Mouse (Mus musculus): Measurements from ENCODE around the gene Evl. TPM values are rescaled to one million over a fixed set of nuclear protein-coding genes. Genes with fewer than 3 reads are reported as not detected.

The Evl gene
- polyA plus RNA-seq, 1 experiment from 2014 or later, result 72.6 TPM

- H3K4me2 ChIP-seq, result no peak overlapping the region
- H3K4me1 ChIP-seq (replicated peaks), result peaks cover 27% of the 10 kb centered on the region
- WGBS, result 97% methylated on average over 7 of the region's 7 CpGs
- no peak overlapping the region for H3K9ac ChIP-seq (replicated peaks)
- no peak overlapping the region for H3K4me3 ChIP-seq (replicated peaks)
- no peaks in the 10 kb centered on the region for H3K27me3 ChIP-seq
- ATAC-seq (ENCODE audit: insufficient number of reproducible peaks, insufficient read depth, low FRiP score, low TSS enrichment, low read depth), result no peak
- H3K36me3 ChIP-seq, result peaks cover 8% of the 10 kb centered on the region
- no peak overlapping the region for H3K27ac ChIP-seq
- H3K9me3 ChIP-seq, result no peaks in the 10 kb centered on the region
These were observed 65.4 kb downstream of the Evl start for GRCm38 (mm10) chr12:108619853-108620416.

GRCm38 (mm10) chr12:108622406-108622805 lies 67.9 kb downstream of the Evl start:
- peaks cover 8% of the 10 kb centered on the region for H3K36me3 ChIP-seq
- H3K4me1 ChIP-seq (replicated peaks), result peaks cover 31% of the 10 kb centered on the region
- H3K27me3 ChIP-seq, result no peaks in the 10 kb centered on the region
- H3K27ac ChIP-seq, result no peak overlapping the region
- 73% methylated on average over 5 of the region's 5 CpGs for WGBS
- H3K4me2 ChIP-seq, result no peak overlapping the region
- no peak overlapping the region for H3K4me3 ChIP-seq (replicated peaks)
- no peak for ATAC-seq (ENCODE audit: insufficient number of reproducible peaks, insufficient read depth, low FRiP score, low TSS enrichment, low read depth)
- H3K9me3 ChIP-seq, result no peaks in the 10 kb centered on the region
- H3K9ac ChIP-seq (replicated peaks), result no peak overlapping the region

- H3K9me3 ChIP-seq, result no peaks in the 10 kb centered on the region
- H3K9ac ChIP-seq (replicated peaks), result no peak overlapping the region
- no peak overlapping the region for H3K27ac ChIP-seq
- no peak for ATAC-seq (ENCODE audit: insufficient number of reproducible peaks, insufficient read depth, low FRiP score, low TSS enrichment, low read depth)
- peaks cover 12% of the 10 kb centered on the region for H3K4me1 ChIP-seq (replicated peaks)
- H3K36me3 ChIP-seq, result peaks cover 18% of the 10 kb centered on the region; the same call in 1 of the 2 replicates
- H3K27me3 ChIP-seq, result no peaks in the 10 kb centered on the region
- 85% methylated on average over 1 of the region's 1 CpGs for WGBS
- H3K4me2 ChIP-seq, result no peak overlapping the region
- no peak overlapping the region for H3K4me3 ChIP-seq (replicated peaks)
These were observed 75.0 kb downstream of the Evl start for GRCm38 (mm10) chr12:108629556-108629955.

GRCm38 (mm10) chr12:108630741-108631688 lies 76.5 kb downstream of the Evl start:
- H3K27me3 ChIP-seq, result no peaks in the 10 kb centered on the region
- no peak overlapping the region for H3K9ac ChIP-seq (replicated peaks)
- no peak overlapping the region for H3K4me2 ChIP-seq
- H3K4me3 ChIP-seq (replicated peaks), result no peak overlapping the region
- H3K27ac ChIP-seq, result no peak overlapping the region
- ATAC-seq (ENCODE audit: insufficient number of reproducible peaks, insufficient read depth, low FRiP score, low TSS enrichment, low read depth), result no peak
- peaks cover 22% of the 10 kb centered on the region; the same call in 1 of the 2 replicates for H3K36me3 ChIP-seq
- 89% methylated on average over 6 of the region's 6 CpGs for WGBS
- no peaks in the 10 kb centered on the region for H3K9me3 ChIP-seq
- peaks cover 4% of the 10 kb centered on the region for H3K4me1 ChIP-seq (replicated peaks)

- Histone ChIP-seq H3K4me2 (no peak overlapping the region), H3K36me3 (peaks cover 22% of the 10 kb centered on the region; the same call in 1 of the 2 replicates), H3K4me1 (replicated peaks) (peaks cover 4% of the 10 kb centered on the region), H3K9me3 (no peaks in the 10 kb centered on the region), H3K9ac (replicated peaks) (no peak overlapping the region), H3K4me3 (replicated peaks) (no peak overlapping the region), H3K27ac (no peak overlapping the region), H3K27me3 (no peaks in the 10 kb centered on the region)
- ATAC-seq (ENCODE audit: insufficient number of reproducible peaks, insufficient read depth, low FRiP score, low TSS enrichment, low read depth), result no peak
These were observed 78.0 kb downstream of the Evl start for GRCm38 (mm10) chr12:108632501-108632900.

- H3K4me2 ChIP-seq, result no peak overlapping the region
- no peaks in the 10 kb centered on the region for H3K9me3 ChIP-seq
- WGBS, result 94% methylated on average over 1 of the region's 1 CpGs
- no peak for ATAC-seq (ENCODE audit: insufficient number of reproducible peaks, insufficient read depth, low FRiP score, low TSS enrichment, low read depth)
- H3K27me3 ChIP-seq, result no peaks in the 10 kb centered on the region
- no peak overlapping the region for H3K27ac ChIP-seq
- H3K4me3 ChIP-seq (replicated peaks), result no peak overlapping the region
- peaks cover 4% of the 10 kb centered on the region for H3K4me1 ChIP-seq (replicated peaks)
- H3K36me3 ChIP-seq, result peaks cover 20% of the 10 kb centered on the region; the same call in 1 of the 2 replicates
- H3K9ac ChIP-seq (replicated peaks), result no peak overlapping the region
These were observed 79.5 kb downstream of the Evl start for GRCm38 (mm10) chr12:108634031-108634430.

- 93% methylated on average over 4 of the region's 4 CpGs for WGBS
- Histone ChIP-seq H3K27ac (no peak overlapping the region), H3K4me3 (replicated peaks) (no peak overlapping the region), H3K36me3 (peaks cover 17% of the 10 kb centered on the region; the same call in 1 of the 2 replicates), H3K4me2 (no peak overlapping the region), H3K9me3 (no peaks in the 10 kb centered on the region), H3K9ac (replicated peaks) (no peak overlapping the region), H3K4me1 (replicated peaks) (peaks cover 4% of the 10 kb centered on the region), H3K27me3 (no peaks in the 10 kb centered on the region)
- ATAC-seq (ENCODE audit: insufficient number of reproducible peaks, insufficient read depth, low FRiP score, low TSS enrichment, low read depth), result no peak
These were observed 81.0 kb downstream of the Evl start for GRCm38 (mm10) chr12:108635501-108635900.

- no peak overlapping the region for H3K27ac ChIP-seq
- H3K9me3 ChIP-seq, result no peaks in the 10 kb centered on the region
- H3K4me1 ChIP-seq (replicated peaks), result no peaks in the 10 kb centered on the region
- H3K36me3 ChIP-seq, result peaks cover 17% of the 10 kb centered on the region; the same call in 1 of the 2 replicates
- H3K4me2 ChIP-seq, result no peak overlapping the region
- ATAC-seq (ENCODE audit: insufficient number of reproducible peaks, insufficient read depth, low FRiP score, low TSS enrichment, low read depth), result no peak
- WGBS, result 90% methylated on average over 5 of the region's 5 CpGs
- H3K9ac ChIP-seq (replicated peaks), result no peak overlapping the region
- no peaks in the 10 kb centered on the region for H3K27me3 ChIP-seq
- no peak overlapping the region for H3K4me3 ChIP-seq (replicated peaks)
These were observed 82.9 kb downstream of the Evl start for GRCm38 (mm10) chr12:108637440-108637839.

- Histone ChIP-seq H3K9ac (replicated peaks) (no peak overlapping the region), H3K27ac (no peak overlapping the region), H3K36me3 (peaks cover 11% of the 10 kb centered on the region; the same call in 1 of the 2 replicates), H3K9me3 (no peaks in the 10 kb centered on the region), H3K4me3 (replicated peaks) (no peak overlapping the region), H3K4me2 (no peak overlapping the region), H3K27me3 (no peaks in the 10 kb centered on the region), H3K4me1 (replicated peaks) (no peaks in the 10 kb centered on the region)
- WGBS, result 84% methylated on average over 3 of the region's 3 CpGs
- ATAC-seq (ENCODE audit: insufficient number of reproducible peaks, insufficient read depth, low FRiP score, low TSS enrichment, low read depth), result no peak
These were observed 84.6 kb downstream of the Evl start for GRCm38 (mm10) chr12:108639126-108639525.

- Histone ChIP-seq H3K4me2 (no peak overlapping the region), H3K4me3 (replicated peaks) (no peak overlapping the region), H3K9ac (replicated peaks) (no peak overlapping the region), H3K9me3 (no peaks in the 10 kb centered on the region), H3K27me3 (no peaks in the 10 kb centered on the region), H3K4me1 (replicated peaks) (no peaks in the 10 kb centered on the region), H3K27ac (no peak overlapping the region), H3K36me3 (0 out of 2 replicates have a peak, but pooled peaks cover 7% of the 10 kb centered on the region)
- ATAC-seq (ENCODE audit: insufficient number of reproducible peaks, insufficient read depth, low FRiP score, low TSS enrichment, low read depth), result no peak
- WGBS, result 93% methylated on average over 3 of the region's 3 CpGs
These were observed 87.5 kb downstream of the Evl start for GRCm38 (mm10) chr12:108642019-108642418.

- no peak overlapping the region for H3K4me3 ChIP-seq (replicated peaks)
- 89% methylated on average over 1 of the region's 1 CpGs for WGBS
- no peak overlapping the region for H3K27ac ChIP-seq
- H3K36me3 ChIP-seq, result peaks cover 32% of the 10 kb centered on the region
- no peak for ATAC-seq (ENCODE audit: insufficient number of reproducible peaks, insufficient read depth, low FRiP score, low TSS enrichment, low read depth)
- no peak overlapping the region for H3K9ac ChIP-seq (replicated peaks)
- no peak overlapping the region for H3K4me2 ChIP-seq
- H3K27me3 ChIP-seq, result no peaks in the 10 kb centered on the region
- H3K9me3 ChIP-seq, result no peaks in the 10 kb centered on the region
- H3K4me1 ChIP-seq (replicated peaks), result no peaks in the 10 kb centered on the region
These were observed 91.7 kb downstream of the Evl start for GRCm38 (mm10) chr12:108646234-108646633.
